Mouse (Mus musculus): ENCODE results near the gene Eif3m. TPM values are rescaled to one million over a fixed set of nuclear protein-coding genes. Genes with fewer than 3 reads are reported as not detected.

Eif3m gene
- polyA plus RNA-seq (2012; ENCODE audit: insufficient read depth, insufficient read length, missing spikeins), result 147 TPM in 2 replicates

- peaks cover 3% of the 10 kb centered on the region; the same call in 1 of the 2 replicates for H3K4me1 ChIP-seq (ENCODE audit: control insufficient read depth, insufficient read depth, insufficient read length, low read length)
- H3K4me3 ChIP-seq (ENCODE audit: insufficient read depth, low read depth, low read length), result peak within 1 kb of the TSS; percentile 98
- H3K27ac ChIP-seq (replicated peaks; ENCODE audit: low read depth, low read length), result peak within 1 kb of the TSS; percentile 78
Observed at GRCm38 (mm10) chr2:105016967-105017287, at the start of gene Eif3m. Gene Eif3m (minus strand): TSS chr2:105017080.

- H3K4me1 ChIP-seq (ENCODE audit: control insufficient read depth, insufficient read depth, insufficient read length, low read length), result no peaks in the 10 kb centered on the region
- H3K4me3 ChIP-seq (ENCODE audit: insufficient read depth, low read depth, low read length), result no peak overlapping the region
- no peak overlapping the region for H3K27ac ChIP-seq (replicated peaks; ENCODE audit: low read depth, low read length)
Observed at GRCm38 (mm10) chr2:105062741-105063372, 46.0 kb upstream of the Eif3m start.

- Histone ChIP-seq H3K4me1 (ENCODE audit: control insufficient read depth, insufficient read depth, insufficient read length, low read length) (no peaks in the 10 kb centered on the region), H3K27ac (replicated peaks; ENCODE audit: low read depth, low read length) (no peak overlapping the region), H3K4me3 (ENCODE audit: insufficient read depth, low read depth, low read length) (no peak overlapping the region)
Observed at GRCm38 (mm10) chr2:105058577-105059116, 41.8 kb upstream of the Eif3m start.

GRCm38 (mm10) chr2:105055529-105055928, 38.6 kb upstream of the Eif3m start:
- Histone ChIP-seq H3K4me1 (ENCODE audit: control insufficient read depth, insufficient read depth, insufficient read length, low read length) (no peaks in the 10 kb centered on the region), H3K4me3 (ENCODE audit: insufficient read depth, low read depth, low read length) (no peak overlapping the region), H3K27ac (replicated peaks; ENCODE audit: low read depth, low read length) (no peak overlapping the region)

GRCm38 (mm10) chr2:105048301-105048700, 31.4 kb upstream of the Eif3m start:
- H3K27ac ChIP-seq (replicated peaks; ENCODE audit: low read depth, low read length), result no peak overlapping the region
- no peaks in the 10 kb centered on the region for H3K4me1 ChIP-seq (ENCODE audit: control insufficient read depth, insufficient read depth, insufficient read length, low read length)
- no peak overlapping the region for H3K4me3 ChIP-seq (ENCODE audit: insufficient read depth, low read depth, low read length)

GRCm38 (mm10) chr2:105043152-105043551, 26.3 kb upstream of the Eif3m start:
- Histone ChIP-seq H3K4me1 (ENCODE audit: control insufficient read depth, insufficient read depth, insufficient read length, low read length) (no peaks in the 10 kb centered on the region), H3K4me3 (ENCODE audit: insufficient read depth, low read depth, low read length) (no peak overlapping the region), H3K27ac (replicated peaks; ENCODE audit: low read depth, low read length) (no peak overlapping the region)

GRCm38 (mm10) chr2:105040859-105041258, 24.0 kb upstream of the Eif3m start:
- H3K4me1 ChIP-seq (ENCODE audit: control insufficient read depth, insufficient read depth, insufficient read length, low read length), result no peaks in the 10 kb centered on the region
- no peak overlapping the region for H3K27ac ChIP-seq (replicated peaks; ENCODE audit: low read depth, low read length)

GRCm38 (mm10) chr2:105038879-105039278, 22.0 kb upstream of the Eif3m start:
- Histone ChIP-seq H3K27ac (replicated peaks; ENCODE audit: low read depth, low read length) (no peak overlapping the region), H3K4me3 (ENCODE audit: insufficient read depth, low read depth, low read length) (no peak overlapping the region), H3K4me1 (ENCODE audit: control insufficient read depth, insufficient read depth, insufficient read length, low read length) (no peaks in the 10 kb centered on the region)

More at GRCm38 (mm10) chr2:105040859-105041258, 24.0 kb upstream of the Eif3m start:
- no peak overlapping the region for H3K4me3 ChIP-seq (ENCODE audit: insufficient read depth, low read depth, low read length)

GRCm38 (mm10) chr2:105037956-105038569, 21.2 kb upstream of the Eif3m start:
- H3K27ac ChIP-seq (replicated peaks; ENCODE audit: low read depth, low read length), result no peak overlapping the region
- H3K4me3 ChIP-seq (ENCODE audit: insufficient read depth, low read depth, low read length), result no peak overlapping the region
- H3K4me1 ChIP-seq (ENCODE audit: control insufficient read depth, insufficient read depth, insufficient read length, low read length), result no peaks in the 10 kb centered on the region

GRCm38 (mm10) chr2:105036401-105037070, 19.7 kb upstream of the Eif3m start:
- Histone ChIP-seq H3K4me3 (ENCODE audit: insufficient read depth, low read depth, low read length) (no peak overlapping the region), H3K27ac (replicated peaks; ENCODE audit: low read depth, low read length) (no peak overlapping the region), H3K4me1 (ENCODE audit: control insufficient read depth, insufficient read depth, insufficient read length, low read length) (no peaks in the 10 kb centered on the region)

GRCm38 (mm10) chr2:105035985-105036384, 19.1 kb upstream of the Eif3m start:
- no peak overlapping the region for H3K27ac ChIP-seq (replicated peaks; ENCODE audit: low read depth, low read length)
- no peak overlapping the region for H3K4me3 ChIP-seq (ENCODE audit: insufficient read depth, low read depth, low read length)
- no peaks in the 10 kb centered on the region for H3K4me1 ChIP-seq (ENCODE audit: control insufficient read depth, insufficient read depth, insufficient read length, low read length)

GRCm38 (mm10) chr2:105034084-105034483, 17.2 kb upstream of the Eif3m start:
- no peak overlapping the region for H3K27ac ChIP-seq (replicated peaks; ENCODE audit: low read depth, low read length)
- H3K4me1 ChIP-seq (ENCODE audit: control insufficient read depth, insufficient read depth, insufficient read length, low read length), result no peaks in the 10 kb centered on the region
- H3K4me3 ChIP-seq (ENCODE audit: insufficient read depth, low read depth, low read length), result no peak overlapping the region

- no peak overlapping the region for H3K27ac ChIP-seq (replicated peaks; ENCODE audit: low read depth, low read length)
- H3K4me1 ChIP-seq (ENCODE audit: control insufficient read depth, insufficient read depth, insufficient read length, low read length), result no peaks in the 10 kb centered on the region
- no peak overlapping the region for H3K4me3 ChIP-seq (ENCODE audit: insufficient read depth, low read depth, low read length)
Observed at GRCm38 (mm10) chr2:105030505-105030904, 13.6 kb upstream of the Eif3m start.

GRCm38 (mm10) chr2:105028806-105029205, 11.9 kb upstream of the Eif3m start:
- Histone ChIP-seq H3K4me1 (ENCODE audit: control insufficient read depth, insufficient read depth, insufficient read length, low read length) (no peaks in the 10 kb centered on the region), H3K27ac (replicated peaks; ENCODE audit: low read depth, low read length) (no peak overlapping the region), H3K4me3 (ENCODE audit: insufficient read depth, low read depth, low read length) (no peak overlapping the region)

GRCm38 (mm10) chr2:105026950-105027695, 10.2 kb upstream of the Eif3m start:
- Histone ChIP-seq H3K4me3 (ENCODE audit: insufficient read depth, low read depth, low read length) (no peak overlapping the region), H3K4me1 (ENCODE audit: control insufficient read depth, insufficient read depth, insufficient read length, low read length) (no peaks in the 10 kb centered on the region), H3K27ac (replicated peaks; ENCODE audit: low read depth, low read length) (no peak overlapping the region)
